ENCODE assay signal across 18 mouse cellular contexts in the genomic region with DNA sequence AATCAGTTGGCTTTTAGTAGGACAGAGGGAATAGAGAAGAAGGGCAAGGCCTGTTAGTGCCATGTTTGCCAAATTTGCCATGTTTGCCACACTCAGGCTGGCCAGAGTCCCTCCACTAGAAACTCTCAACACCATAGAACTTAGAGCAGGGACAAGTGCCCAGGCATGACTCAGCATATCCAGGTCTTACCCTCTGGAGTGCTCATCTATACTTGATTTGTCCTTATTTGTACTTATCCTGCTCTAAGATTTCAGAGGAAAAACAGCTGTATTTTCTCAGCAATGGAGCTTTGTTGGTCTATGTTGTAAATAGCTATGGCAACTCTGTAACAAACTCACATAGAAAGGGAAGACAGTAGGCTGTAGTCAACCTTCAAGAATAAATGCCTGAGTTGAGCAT.
A peak's percentile ranks its signal among the peaks of the same experiment; 100 is the strongest.
DNase-seq lines count a peak whose midpoint lies in the region; ATAC-seq and TF ChIP-seq lines count a peak whose summit lies in the region.
"Had no signal": no experiment of that assay in that cellular context is flagged by ENCODE, and none has a peak within 500 bp of the region (broad histone marks: within the 10 kb centered on the region; RNA-seq: fewer than 3 reads in every experiment).

No protein-coding gene starts in this region.

- peak; percentile 31 for DNase-seq in adrenal gland, adult 2 months
- DNase-seq in adrenal gland, adult 18-20 months (ENCODE audit: low spot score in 2 of 2), result no peak
- peak; percentile 25 to 50 for DNase-seq in kidney, postnatal 25 days
- DNase-seq in adrenal gland, postnatal 14 days, result peak; percentile 9
- peak; percentile 34 for DNase-seq in lung, postnatal 25 days (ENCODE audit: low spot score)
- no peak for DNase-seq in layer of hippocampus, adult 2 months (ENCODE audit: low spot score in 2 of 2)
- no peak for DNase-seq in gastrocnemius, postnatal 4 days (ENCODE audit: low spot score in 2 of 2)
- DNase-seq: B cell, adult 2 months; cerebellum, adult 11-12 months; right cerebral cortex, postnatal 25 days; thymus, postnatal 25 days had no signal

- no peaks in the 10 kb centered on the region for H3K27me3 ChIP-seq in kidney, embryonic 14.5 days (ENCODE audit: control insufficient read depth, insufficient read depth, low read length)
- H3K27me3 ChIP-seq: embryonic facial prominence, embryonic 12.5 days; neural tube, embryonic 12.5 days had no signal

- no peak for ATAC-seq in kidney, embryonic 14.5 days (ENCODE audit: low FRiP score, low TSS enrichment)

- no peaks in the 10 kb centered on the region; the same call in 1 of the 2 replicates for H3K4me1 ChIP-seq in kidney, embryonic 14.5 days (ENCODE audit: control insufficient read depth, insufficient read depth, low read length)
- H3K4me1 ChIP-seq: embryonic facial prominence, embryonic 12.5 days; forebrain, embryonic 10.5 days; neural tube, embryonic 12.5 days had no signal

- no peak overlapping the region for H3K4me2 ChIP-seq in kidney, embryonic 14.5 days (replicated peaks; ENCODE audit: low read depth, low read length)
- H3K4me2 ChIP-seq: embryonic facial prominence, embryonic 12.5 days; hindbrain, embryonic 14.5 days; neural tube, embryonic 12.5 days had no signal

- no peak overlapping the region for H3K4me3 ChIP-seq in kidney, embryonic 14.5 days (ENCODE audit: low read length)
- H3K4me3 ChIP-seq in layer of hippocampus, adult 2 months, result no peak overlapping the region
- H3K4me3 ChIP-seq: embryonic facial prominence, embryonic 12.5 days; forebrain, embryonic 10.5 days; megakaryocyte, embryonic 14.5 days; neural tube, embryonic 12.5 days had no signal

- no peak overlapping the region for H3K9ac ChIP-seq in kidney, embryonic 14.5 days (ENCODE audit: low read depth, low read length)
- H3K9ac ChIP-seq: embryonic facial prominence, embryonic 12.5 days; hindbrain, embryonic 14.5 days; liver, embryonic 14.5 days; neural tube, embryonic 12.5 days had no signal

- no peaks in the 10 kb centered on the region for H3K9me3 ChIP-seq in kidney, embryonic 14.5 days (ENCODE audit: control insufficient read depth, low read length)
- H3K9me3 ChIP-seq: embryonic facial prominence, embryonic 12.5 days; forebrain, embryonic 10.5 days; megakaryocyte, embryonic 14.5 days; neural tube, embryonic 12.5 days had no signal

- no peak overlapping the region for H3K27ac ChIP-seq in kidney, embryonic 14.5 days (ENCODE audit: low read depth, low read length)
- no peak overlapping the region for H3K27ac ChIP-seq in layer of hippocampus, adult 2 months
- H3K27ac ChIP-seq: embryonic facial prominence, embryonic 12.5 days; forebrain, embryonic 10.5 days; hindbrain, embryonic 14.5 days; liver, embryonic 14.5 days; neural tube, embryonic 12.5 days had no signal

- no peak for TF ChIP-seq CTCF in layer of hippocampus, adult 2 months (conservative IDR thresholded peaks at IDR 0.05)

- H3K36me3 ChIP-seq in kidney, embryonic 14.5 days (ENCODE audit: control insufficient read depth, insufficient read depth, low read length), result no peaks in the 10 kb centered on the region
- H3K36me3 ChIP-seq: embryonic facial prominence, embryonic 12.5 days; forebrain, embryonic 10.5 days; neural tube, embryonic 12.5 days had no signal

Comparison
In these comparisons a context has a peak if more than half of its experiments do, and no peak if none do; other contexts are left out.
1. DNase-seq: peak in adrenal gland, adult 2 months (single experiment), kidney, postnatal 25 days (2 of 2), adrenal gland, postnatal 14 days (single experiment) and lung, postnatal 25 days (single experiment); none in adrenal gland, adult 18-20 months (0 of 2), layer of hippocampus, adult 2 months (0 of 2) and gastrocnemius, postnatal 4 days (0 of 2).